Mouse (Mus musculus) liver, embryonic 16.5 days (tissue): ENCODE results near the gene Maz. TPM values are rescaled to one million over a fixed set of nuclear protein-coding genes. Genes with fewer than 3 reads are reported as not detected.

Experiments used
- ATAC-seq: fragments of 200-750 bp; cut with Nextera tagmentation; 2 replicates; pipeline ENCODE4 v1.8.0; 2017; ENCODE audit warnings: low read depth, mild to moderate bottlenecking, moderate number of reproducible peaks, moderate library complexity
- H3K27ac ChIP-seq: fragments of 300-500 bp; sonication (generic); 2 replicates; pipeline ENCODE4 v1.5.1; 2014; ENCODE audit warnings: mild to moderate bottlenecking, low read length
- H3K27me3 ChIP-seq: fragments of 300-500 bp; sonication (generic); 2 replicates; pipeline ENCODE4 v1.6.1; 2014; ENCODE audit warnings: low read depth, low read length, mixed read lengths; ENCODE audit not compliant: control insufficient read depth, insufficient read depth
- H3K36me3 ChIP-seq: fragments of 300-500 bp; sonication (generic); 2 replicates; pipeline ENCODE4 v1.6.1; 2014; ENCODE audit warnings: mild to moderate bottlenecking; ENCODE audit not compliant: control insufficient read depth, insufficient read depth
- H3K4me1 ChIP-seq: fragments of 300-500 bp; sonication (generic); 2 replicates; pipeline ENCODE4 v1.6.1; 2014; ENCODE audit warnings: low read depth, low read length, mixed read lengths; ENCODE audit not compliant: control insufficient read depth
- H3K4me2 ChIP-seq: fragments of 300-500 bp; sonication (generic); 2 replicates; pipeline ENCODE4 v1.6.1; 2014; ENCODE audit warnings: low read depth, low read length, mixed read lengths
- H3K4me3 ChIP-seq: fragments of 300-500 bp; sonication (generic); 2 replicates; pipeline ENCODE4 v1.5.1; 2014; ENCODE audit warnings: low read depth, mild to moderate bottlenecking, low read length
- H3K9ac ChIP-seq: fragments of 300-500 bp; sonication (generic); 2 replicates; pipeline ENCODE4 v1.6.1; 2014; ENCODE audit warnings: low read depth, low read length
- H3K9me3 ChIP-seq: fragments of 300-500 bp; sonication (generic); replicated peaks from 2 replicates; pipeline ENCODE4 v1.6.1; 2016; ENCODE audit warnings: low read length; ENCODE audit not compliant: control insufficient read depth
- WGBS: fragments of 180-500 bp; shearing (Covaris S2); extraction: QIAGEN DNeasy Blood & Tissue Kit; methylation state at CpG from one replicate; pipeline ENCODE4 v1.1.7; 2014; ENCODE audit not compliant: insufficient replicate concordance; 5-methylcytosine and 5-hydroxymethylcytosine counted together
- polyA plus RNA-seq: library from polyadenylated mRNA; unstranded; fragments of >200 nt; fragmentation: Nextera tagmentation; extraction: Ambion mirVana; gene quantifications from 2 replicates; pipeline ENCODE4 v1.2.1, GENCODE M21; 2015

Maz gene
- polyA plus RNA-seq, result 19.5 and 20.9 TPM in 2 replicates

- Histone ChIP-seq H3K4me3 (peak within 1 kb of the TSS; percentile 92), H3K4me2 (peak within 1 kb of the TSS; percentile 97), H3K4me1 (peaks cover 56% of the 10 kb centered on the region), H3K36me3 (peaks cover 60% of the 10 kb centered on the region), H3K27me3 (no peaks in the 10 kb centered on the region), H3K9me3 (no peaks in the 10 kb centered on the region), H3K27ac (peak within 1 kb of the TSS; percentile 97), H3K9ac (peak within 1 kb of the TSS; percentile 98)
- under 1% methylated on average over 47 of the region's 63 CpGs for WGBS
- ATAC-seq, result peak; percentile 80
Measured at GRCm38 (mm10) chr7:127026984-127027726, at the start of gene Maz. Gene Maz (minus strand): TSS chr7:127027037.

GRCm38 (mm10) chr7:127076188-127076587 is 49.4 kb upstream of the Maz start:
- WGBS, result 84% methylated on average over 5 of the region's 5 CpGs
- Histone ChIP-seq H3K4me2 (no peak overlapping the region), H3K27me3 (no peaks in the 10 kb centered on the region), H3K27ac (no peak overlapping the region), H3K36me3 (no peaks in the 10 kb centered on the region), H3K9me3 (no peaks in the 10 kb centered on the region), H3K4me3 (no peak overlapping the region), H3K4me1 (no peaks in the 10 kb centered on the region), H3K9ac (no peak overlapping the region)
- no peak for ATAC-seq

- WGBS, result 76% methylated on average over 4 of the region's 4 CpGs
- no peak overlapping the region for H3K4me3 ChIP-seq
Measured at GRCm38 (mm10) chr7:127073221-127073620, 46.4 kb upstream of the Maz start.

GRCm38 (mm10) chr7:127070871-127071413 is 44.1 kb upstream of the Maz start:
- no peak overlapping the region for H3K27ac ChIP-seq
- H3K4me3 ChIP-seq, result no peak overlapping the region
- H3K9ac ChIP-seq, result no peak overlapping the region
- no peaks in the 10 kb centered on the region for H3K36me3 ChIP-seq
- 57% methylated on average over 4 of the region's 4 CpGs for WGBS
- no peaks in the 10 kb centered on the region for H3K4me1 ChIP-seq
- no peak overlapping the region for H3K4me2 ChIP-seq
- H3K27me3 ChIP-seq, result no peaks in the 10 kb centered on the region
- H3K9me3 ChIP-seq, result no peaks in the 10 kb centered on the region
- ATAC-seq, result no peak

More at GRCm38 (mm10) chr7:127073221-127073620, 46.4 kb upstream of the Maz start:
- no peaks in the 10 kb centered on the region for H3K9me3 ChIP-seq
- no peak overlapping the region for H3K9ac ChIP-seq
- no peak overlapping the region for H3K4me2 ChIP-seq
- H3K4me1 ChIP-seq, result no peaks in the 10 kb centered on the region
- no peak for ATAC-seq
- H3K36me3 ChIP-seq, result no peaks in the 10 kb centered on the region
- H3K27me3 ChIP-seq, result no peaks in the 10 kb centered on the region
- no peak overlapping the region for H3K27ac ChIP-seq

- Histone ChIP-seq H3K4me1 (no peaks in the 10 kb centered on the region; the same call in 1 of the 2 replicates), H3K9ac (no peak overlapping the region), H3K27ac (no peak overlapping the region), H3K9me3 (no peaks in the 10 kb centered on the region), H3K4me2 (no peak overlapping the region), H3K4me3 (no peak overlapping the region), H3K27me3 (no peaks in the 10 kb centered on the region), H3K36me3 (no peaks in the 10 kb centered on the region)
- no peak for ATAC-seq
- 69% methylated on average over 4 of the region's 4 CpGs for WGBS
Measured at GRCm38 (mm10) chr7:127066317-127066716, 39.5 kb upstream of the Maz start.

- no peak overlapping the region for H3K27ac ChIP-seq
- no peak overlapping the region for H3K4me2 ChIP-seq
- no peaks in the 10 kb centered on the region for H3K27me3 ChIP-seq
- WGBS, result 58% methylated on average over 6 of the region's 6 CpGs
- H3K36me3 ChIP-seq, result no peaks in the 10 kb centered on the region
- no peak overlapping the region for H3K9ac ChIP-seq
- H3K4me1 ChIP-seq, result no peaks in the 10 kb centered on the region; the same call in 1 of the 2 replicates
- H3K4me3 ChIP-seq, result no peak overlapping the region
- ATAC-seq, result no peak
- H3K9me3 ChIP-seq, result no peaks in the 10 kb centered on the region
Measured at GRCm38 (mm10) chr7:127065538-127065937, 38.7 kb upstream of the Maz start.

GRCm38 (mm10) chr7:127055026-127055585 is 28.3 kb upstream of the Maz start:
- H3K36me3 ChIP-seq, result no peaks in the 10 kb centered on the region
- no peaks in the 10 kb centered on the region for H3K9me3 ChIP-seq
- WGBS, result 58% methylated on average over 5 of the region's 5 CpGs
- no peak overlapping the region for H3K9ac ChIP-seq
- no peak overlapping the region for H3K4me3 ChIP-seq
- H3K27ac ChIP-seq, result no peak overlapping the region
- H3K4me2 ChIP-seq, result no peak overlapping the region
- peaks cover 2% of the 10 kb centered on the region; the same call in 1 of the 2 replicates for H3K27me3 ChIP-seq
- H3K4me1 ChIP-seq, result no peaks in the 10 kb centered on the region
- ATAC-seq, result no peak

- Histone ChIP-seq H3K4me2 (peak within 1 kb of the TSS; percentile 81), H3K4me3 (peak within 1 kb of the TSS; percentile 95), H3K36me3 (peaks cover 21% of the 10 kb centered on the region), H3K4me1 (peaks cover 20% of the 10 kb centered on the region), H3K27me3 (no peaks in the 10 kb centered on the region), H3K9me3 (no peaks in the 10 kb centered on the region), H3K27ac (peak within 1 kb of the TSS; percentile 82), H3K9ac (peak within 1 kb of the TSS; percentile 95)
- ATAC-seq, result peak; percentile 93
- under 1% methylated on average over 53 of the region's 53 CpGs for WGBS
Measured at GRCm38 (mm10) chr7:127041851-127042672, 15.2 kb upstream of the Maz start, which contains the start of gene Kif22. Gene Kif22 (minus strand): TSS chr7:127042471.
